Mouse (Mus musculus) neural tube, embryonic 15.5 days (tissue): ENCODE results near the gene Tmem69. TPM values are rescaled to one million over a fixed set of nuclear protein-coding genes. Genes with fewer than 3 reads are reported as not detected.

ENCODE experiments used
- ATAC-seq: fragments of 200-750 bp; cut with Nextera tagmentation; 2 replicates; pipeline ENCODE4 v1.8.0; 2017; ENCODE audit warnings: mild to moderate bottlenecking, moderate TSS enrichment, moderate library complexity; ENCODE audit not compliant: low FRiP score
- H3K27ac ChIP-seq: fragments of 300-500 bp; sonication (generic); replicated peaks from 2 replicates; pipeline ENCODE4 v1.5.1; 2015; ENCODE audit warnings: mild to moderate bottlenecking, inconsistent platforms
- H3K27me3 ChIP-seq: fragments of 300-500 bp; sonication (generic); replicated peaks from 2 replicates; pipeline ENCODE4 v1.6.1; 2015; ENCODE audit warnings: inconsistent platforms
- H3K36me3 ChIP-seq: fragments of 300-500 bp; sonication (generic); 2 replicates; pipeline ENCODE4 v1.6.1; 2015; ENCODE audit warnings: inconsistent platforms
- H3K4me1 ChIP-seq: fragments of 300-500 bp; sonication (generic); 2 replicates; pipeline ENCODE4 v1.6.1; 2015; ENCODE audit warnings: inconsistent platforms
- H3K4me2 ChIP-seq: fragments of 300-500 bp; sonication (generic); 2 replicates; pipeline ENCODE4 v1.6.1; 2015; ENCODE audit warnings: inconsistent platforms, mild to moderate bottlenecking, moderate library complexity
- H3K4me3 ChIP-seq: fragments of 300-500 bp; sonication (generic); replicated peaks from 2 replicates; pipeline ENCODE4 v1.5.1; 2015; ENCODE audit warnings: mild to moderate bottlenecking, inconsistent platforms
- H3K9ac ChIP-seq: fragments of 300-500 bp; sonication (generic); replicated peaks from 2 replicates; pipeline ENCODE4 v1.6.1; 2015; ENCODE audit warnings: mild to moderate bottlenecking, inconsistent platforms
- H3K9me3 ChIP-seq: fragments of 300-500 bp; sonication (generic); replicated peaks from 2 replicates; pipeline ENCODE4 v1.6.1; 2016; ENCODE audit warnings: inconsistent platforms
- WGBS: fragments of 180-500 bp; shearing (Covaris S2); methylation state at CpG from one replicate; pipeline ENCODE4 v1.1.7; 2015; ENCODE audit warnings: mixed read lengths; 5-methylcytosine and 5-hydroxymethylcytosine counted together
- polyA plus RNA-seq: library from polyadenylated mRNA; unstranded; fragments of >200 nt; fragmentation: Nextera tagmentation; extraction: Ambion mirVana; gene quantifications from 2 replicates; pipeline ENCODE4 v1.2.1, GENCODE M21; 2015

Tmem69 gene
- 23.8 and 27.7 TPM in 2 replicates for polyA plus RNA-seq

DNA sequence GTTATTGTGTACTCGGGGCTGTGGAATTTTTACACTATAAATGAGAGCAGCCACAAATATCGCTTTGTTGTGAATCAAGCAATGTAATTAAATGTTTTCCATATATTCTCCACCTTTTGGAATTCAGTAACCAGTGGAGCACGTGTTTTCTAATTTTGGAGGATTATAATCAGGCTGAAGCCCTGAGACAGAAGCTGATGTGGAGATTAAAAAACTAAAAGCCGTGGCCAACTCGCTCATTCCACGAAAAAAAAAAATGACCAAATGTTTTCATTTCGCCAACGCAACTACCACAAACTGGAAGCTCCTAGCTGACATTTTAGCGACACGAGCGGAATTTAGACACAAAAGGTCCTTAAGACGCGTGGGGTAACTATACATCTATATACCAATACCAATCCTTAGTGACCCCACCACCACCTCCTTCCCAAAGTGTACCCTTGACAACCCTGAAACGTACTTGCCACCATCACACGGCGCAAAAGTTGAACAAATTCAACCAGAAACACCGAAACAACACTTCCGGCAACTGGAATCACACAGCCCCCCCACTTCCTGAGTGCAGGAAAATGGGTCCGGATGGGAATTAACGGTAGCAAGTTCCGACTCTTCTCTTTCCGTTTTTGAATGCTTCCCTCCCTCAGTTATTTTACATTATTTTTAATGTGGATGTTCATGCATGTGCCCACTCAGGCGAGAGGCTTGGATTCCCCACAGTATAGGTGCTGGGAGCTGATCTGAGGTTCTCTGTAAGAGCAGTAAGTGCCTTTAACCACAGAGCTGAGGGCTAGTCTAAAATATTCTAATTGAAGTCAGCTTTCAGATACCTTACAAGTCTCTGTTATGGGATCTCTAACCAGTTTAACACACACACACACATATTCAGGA is at the start of gene Tmem69:
Tmem69 (minus strand) TSS at position 524 of the 888 bp plus-strand sequence.
- peak within 1 kb of the TSS; percentile 76 for H3K9ac ChIP-seq
- ATAC-seq: no peak
- no peaks in the 10 kb centered on the region for H3K9me3 ChIP-seq
- H3K4me1 ChIP-seq: peaks cover 24% of the 10 kb centered on the region
- H3K36me3 ChIP-seq: peaks cover 13% of the 10 kb centered on the region
- peak within 1 kb of the TSS; percentile 81 for H3K4me2 ChIP-seq
- H3K27me3 ChIP-seq: no peaks in the 10 kb centered on the region
- H3K27ac ChIP-seq: peak within 1 kb of the TSS; percentile 95
- WGBS: 5% methylated on average over 23 of the region's 23 CpGs
- peak within 1 kb of the TSS; percentile 93 for H3K4me3 ChIP-seq

DNA sequence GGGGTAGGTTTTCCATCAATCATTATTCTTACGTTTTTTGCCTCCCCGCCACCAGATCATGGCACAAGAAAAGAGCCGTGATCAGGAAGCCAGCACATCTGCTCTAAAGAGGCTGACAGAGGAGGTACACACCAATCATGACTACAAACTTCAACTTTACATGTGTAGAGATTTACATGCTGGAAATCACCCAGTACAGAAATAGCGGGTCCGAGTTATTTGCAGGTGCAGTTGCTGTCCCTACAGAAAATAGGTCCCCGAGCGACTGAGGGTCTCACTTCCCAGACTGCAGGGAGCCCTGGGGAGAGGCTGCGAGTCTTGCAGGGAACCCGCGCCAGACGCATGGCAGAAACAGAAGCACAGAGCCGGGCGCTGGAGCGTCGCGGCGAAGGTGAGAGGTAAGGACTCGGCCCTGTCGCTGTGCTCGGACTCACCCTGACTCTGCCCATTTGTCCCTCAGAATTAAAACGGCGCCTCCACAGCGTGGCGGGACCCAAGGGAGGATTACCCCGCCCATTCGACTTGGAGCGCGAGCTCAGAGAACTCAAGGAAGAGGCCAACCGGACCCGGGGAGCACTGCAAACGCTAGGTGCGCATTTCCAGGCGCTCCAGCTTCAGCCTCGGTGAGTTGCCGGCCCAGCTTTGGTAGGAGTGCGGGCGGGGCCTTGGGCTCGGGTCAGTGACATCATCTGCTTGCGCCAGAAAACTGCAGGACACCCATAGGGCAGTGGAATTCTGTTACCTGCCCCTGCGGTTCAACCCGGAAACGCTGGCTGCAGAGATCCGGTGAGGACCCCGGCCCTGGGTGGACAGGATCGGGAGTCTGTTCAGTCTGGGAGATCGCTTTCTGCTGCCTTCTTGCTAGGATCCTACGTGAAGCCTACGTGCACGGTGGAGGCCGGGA is 41.5 kb upstream of the Tmem69 start:
- no peaks in the 10 kb centered on the region for H3K9me3 ChIP-seq
- peak overlapping the region; percentile 89 for H3K27ac ChIP-seq
- H3K4me1 ChIP-seq: peaks cover 21% of the 10 kb centered on the region
- peaks cover 50% of the 10 kb centered on the region for H3K36me3 ChIP-seq
- no peaks in the 10 kb centered on the region for H3K27me3 ChIP-seq
- peak; percentile 97 for ATAC-seq
- peak overlapping the region; percentile 74 for H3K4me3 ChIP-seq
- peak overlapping the region; percentile 93 for H3K4me2 ChIP-seq
- H3K9ac ChIP-seq: peak overlapping the region; percentile 76
- under 1% methylated on average over 50 of the region's 50 CpGs for WGBS

DNA sequence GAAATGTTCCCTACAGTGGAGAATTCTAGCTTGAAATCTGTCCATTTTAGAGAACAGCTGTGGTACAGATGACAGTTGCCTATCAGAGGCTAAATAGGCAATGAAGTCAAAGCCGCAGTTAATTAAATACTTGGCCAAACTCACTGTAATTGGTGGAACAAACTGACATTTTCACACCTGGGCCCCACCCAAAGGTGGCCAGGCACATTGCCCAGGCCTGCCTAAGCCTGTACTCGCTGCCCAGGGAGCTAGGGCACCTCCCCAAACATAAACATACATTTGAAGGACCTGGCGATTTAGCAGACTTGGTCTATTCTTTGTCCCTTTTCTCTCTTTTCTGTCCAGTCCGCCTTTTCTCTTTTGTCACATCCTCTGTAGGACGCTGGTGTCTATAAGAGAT is 40.6 kb upstream of the Tmem69 start, which contains the start of gene Ccdc17:
Ccdc17 (plus strand) TSS at position 276 of the 400 bp plus-strand sequence.
- Histone ChIP-seq H3K36me3 (peaks cover 50% of the 10 kb centered on the region), H3K4me2 (peak within 1 kb of the TSS; percentile 93), H3K9ac (peak within 1 kb of the TSS; percentile 76), H3K27me3 (no peaks in the 10 kb centered on the region), H3K27ac (peak within 1 kb of the TSS; percentile 89), H3K4me3 (peak within 1 kb of the TSS; percentile 74), H3K4me1 (peaks cover 21% of the 10 kb centered on the region), H3K9me3 (no peaks in the 10 kb centered on the region)
- ATAC-seq: no peak
- 23% methylated on average over 5 of the region's 5 CpGs for WGBS

DNA sequence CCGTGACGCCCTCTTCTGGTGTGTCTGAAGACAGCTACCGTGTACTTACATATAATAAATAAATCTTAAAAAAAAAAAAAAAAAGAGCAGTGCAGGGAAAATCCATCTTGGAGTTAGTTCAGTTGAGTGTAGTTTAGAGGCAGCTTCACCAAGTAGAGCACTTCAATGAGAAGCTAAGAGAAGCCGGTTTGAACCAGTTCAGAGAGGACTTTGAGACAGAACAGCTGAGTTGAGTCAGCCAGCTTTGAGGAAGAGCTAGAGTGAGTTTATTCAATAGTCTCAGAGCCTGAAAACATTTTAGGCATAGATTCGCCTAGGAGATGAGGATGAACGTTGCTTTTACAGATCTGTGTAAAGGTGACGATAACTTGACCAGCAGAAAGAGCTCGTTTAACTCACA is 40.1 kb upstream of the Tmem69 start:
- H3K27ac ChIP-seq: no peak overlapping the region
- H3K9ac ChIP-seq: no peak overlapping the region
- H3K4me1 ChIP-seq: peaks cover 21% of the 10 kb centered on the region
- no peak for ATAC-seq
- H3K36me3 ChIP-seq: peaks cover 50% of the 10 kb centered on the region
- no peak overlapping the region for H3K4me2 ChIP-seq
- WGBS: 85% methylated on average over 8 of the region's 8 CpGs
- no peaks in the 10 kb centered on the region for H3K27me3 ChIP-seq
- no peaks in the 10 kb centered on the region for H3K9me3 ChIP-seq
- H3K4me3 ChIP-seq: no peak overlapping the region

DNA sequence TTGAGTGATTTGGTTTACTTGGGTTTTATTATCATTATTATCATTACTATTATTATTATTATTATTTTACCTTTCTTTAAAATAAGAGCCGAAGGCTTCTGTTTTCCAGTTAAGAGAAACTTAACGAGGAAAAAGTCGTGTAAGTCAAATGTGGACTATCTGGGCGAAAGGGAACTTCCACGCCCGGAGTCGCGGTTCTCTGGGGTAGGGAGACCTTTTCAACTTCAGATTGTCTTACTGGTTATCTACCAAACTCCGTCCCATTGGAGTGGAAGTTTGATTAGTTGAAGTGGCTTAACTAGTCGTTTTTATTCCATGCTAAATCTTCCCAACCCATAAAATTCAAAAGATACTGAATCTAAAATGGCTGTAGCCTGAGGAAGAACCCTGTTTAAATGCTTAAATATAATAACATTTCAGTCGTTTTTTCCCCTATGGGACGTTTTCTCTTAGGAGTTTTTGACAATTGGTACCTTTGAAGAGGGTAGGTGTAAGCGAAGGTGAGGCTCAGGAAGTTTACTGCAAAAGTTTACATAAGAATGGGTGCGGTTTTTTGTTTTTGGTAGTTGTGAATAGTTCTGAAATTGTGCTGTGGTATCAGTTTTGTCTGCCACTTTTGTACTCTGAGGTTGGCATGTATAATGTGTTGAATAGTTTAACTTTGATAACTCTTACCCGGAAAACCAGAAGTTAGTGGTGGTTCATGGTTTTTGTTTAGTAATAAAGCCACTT is 2.6 kb upstream of the Tmem69 start:
- no peaks in the 10 kb centered on the region for H3K9me3 ChIP-seq
- H3K36me3 ChIP-seq: peaks cover 4% of the 10 kb centered on the region
- peak overlapping the region; percentile 95; the same call in 1 of the 2 replicates for H3K27ac ChIP-seq
- H3K4me2 ChIP-seq: peak overlapping the region; percentile 81
- H3K4me1 ChIP-seq: peaks cover 26% of the 10 kb centered on the region
- 5% methylated on average over 15 of the region's 15 CpGs for WGBS
- no peaks in the 10 kb centered on the region for H3K27me3 ChIP-seq
- ATAC-seq: no peak
- H3K4me3 ChIP-seq: peak overlapping the region; percentile 93
- H3K9ac ChIP-seq: peak overlapping the region; percentile 76

DNA sequence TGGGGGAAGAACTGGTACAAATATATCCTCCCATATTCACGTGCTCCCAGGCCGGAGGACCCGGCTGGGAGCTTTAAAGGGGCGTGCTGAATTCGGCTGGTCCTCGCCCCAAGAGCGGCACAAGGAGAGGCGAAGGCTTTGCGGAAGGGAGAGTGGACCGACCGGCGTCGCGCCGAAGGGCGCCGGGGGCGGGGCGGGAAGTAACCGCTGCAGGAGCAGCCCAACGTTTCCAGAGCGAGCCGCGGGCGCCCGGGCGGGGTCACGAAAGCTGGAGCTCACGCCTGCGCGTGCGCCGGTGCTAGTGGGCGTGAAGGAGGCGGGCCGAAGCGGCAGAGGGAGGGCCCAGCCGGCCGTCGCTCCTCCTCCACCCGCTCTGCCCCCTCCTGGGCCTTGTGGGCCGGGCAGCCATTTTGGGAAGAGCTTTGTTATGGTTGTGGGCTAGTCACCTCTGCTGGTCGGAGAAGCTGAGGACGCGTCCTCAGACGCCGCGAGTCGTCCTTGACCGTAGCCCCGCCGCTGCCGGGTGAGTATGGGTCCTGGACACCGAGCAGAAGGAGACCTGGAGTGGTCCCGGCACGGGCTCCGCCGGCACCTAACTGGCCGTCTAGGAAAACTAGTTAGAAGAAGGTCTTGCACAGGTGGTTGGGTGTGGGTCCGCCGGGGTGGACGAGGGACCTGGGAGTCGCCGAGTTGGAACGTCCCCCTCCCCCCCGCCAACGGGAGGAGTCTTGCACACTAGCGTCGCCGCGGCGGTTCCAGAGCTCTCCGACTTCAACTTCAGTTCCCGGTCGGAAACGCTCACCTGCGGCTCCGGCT is 1.8 kb upstream of the Tmem69 start, which contains the start of gene Gpbp1l1:
Gpbp1l1 (plus strand) TSS at position 353 of the 816 bp plus-strand sequence.
- Histone ChIP-seq H3K9ac (peak within 1 kb of the TSS; percentile 76), H3K27ac (peak within 1 kb of the TSS; percentile 95), H3K4me3 (peak within 1 kb of the TSS; percentile 93), H3K36me3 (peaks cover 9% of the 10 kb centered on the region), H3K9me3 (no peaks in the 10 kb centered on the region), H3K4me2 (peak within 1 kb of the TSS; percentile 81), H3K27me3 (no peaks in the 10 kb centered on the region), H3K4me1 (peaks cover 26% of the 10 kb centered on the region)
- under 1% methylated on average over 67 of the region's 78 CpGs for WGBS
- peak; percentile 97 for ATAC-seq

DNA sequence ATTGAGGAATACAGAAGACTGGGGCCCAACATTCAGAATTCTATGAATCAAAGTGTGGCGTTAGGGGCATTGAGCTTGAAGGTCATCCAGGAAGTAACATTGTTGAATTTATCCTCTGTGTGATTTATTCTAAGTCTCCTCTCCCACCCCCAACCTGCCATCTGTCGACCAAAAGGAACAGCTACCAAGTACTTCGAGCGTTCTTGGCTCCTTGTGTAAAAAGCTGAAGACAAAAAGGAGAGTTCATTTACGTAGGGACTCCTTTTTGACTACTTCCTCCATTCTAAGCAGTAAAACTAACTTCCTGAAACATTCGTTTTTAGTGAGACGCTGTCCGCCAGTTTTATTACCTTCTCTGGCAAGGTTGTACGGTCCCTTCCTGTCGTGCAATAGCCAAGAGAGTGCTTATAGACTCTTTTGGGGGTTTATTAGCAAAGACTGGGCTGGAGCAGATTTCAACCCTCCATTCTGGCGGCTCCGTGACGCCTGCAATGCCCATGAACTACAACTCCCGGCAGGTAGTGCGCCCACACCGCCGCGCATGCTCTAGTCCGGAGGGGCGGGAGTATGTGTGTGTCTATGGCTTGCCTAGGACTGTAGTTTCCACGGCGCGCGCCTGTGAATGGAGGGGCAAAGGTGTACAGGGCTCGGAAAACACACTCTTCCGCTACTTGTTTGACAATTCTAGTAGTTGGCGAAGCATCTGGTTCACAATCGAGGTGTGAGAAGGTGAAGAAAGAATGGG is 997 bp upstream of the Tmem69 start:
- peak overlapping the region; percentile 93 for H3K4me3 ChIP-seq
- no peaks in the 10 kb centered on the region for H3K27me3 ChIP-seq
- H3K9ac ChIP-seq: peak overlapping the region; percentile 76
- WGBS: 0% methylated on average over 28 of the region's 28 CpGs
- H3K27ac ChIP-seq: peak overlapping the region; percentile 95
- peak overlapping the region; percentile 81 for H3K4me2 ChIP-seq
- H3K36me3 ChIP-seq: peaks cover 13% of the 10 kb centered on the region
- ATAC-seq: peak; percentile 98
- H3K9me3 ChIP-seq: no peaks in the 10 kb centered on the region
- peaks cover 26% of the 10 kb centered on the region for H3K4me1 ChIP-seq

DNA sequence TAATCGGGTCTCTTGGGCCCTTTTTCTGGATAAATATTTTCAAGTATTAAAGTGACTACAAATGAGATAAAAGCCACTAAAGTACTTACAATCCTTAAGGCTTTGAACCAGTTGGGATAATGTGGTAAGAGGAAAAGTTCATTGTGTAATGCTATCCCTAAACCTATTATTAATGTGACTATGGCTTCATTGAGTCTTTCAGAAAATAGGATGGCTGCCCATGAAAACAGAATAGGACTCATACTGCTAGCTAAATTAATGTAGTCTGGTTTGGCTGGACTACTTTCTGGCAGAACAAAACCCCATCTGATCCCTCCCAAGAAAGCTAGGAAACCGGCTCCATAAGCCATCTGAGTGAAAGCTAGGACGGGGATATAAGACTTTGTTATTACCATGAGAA is 2.7 kb downstream of the Tmem69 start:
- 90% methylated on average over 3 of the region's 3 CpGs for WGBS
- peaks cover 13% of the 10 kb centered on the region for H3K36me3 ChIP-seq
- no peak for ATAC-seq

DNA sequence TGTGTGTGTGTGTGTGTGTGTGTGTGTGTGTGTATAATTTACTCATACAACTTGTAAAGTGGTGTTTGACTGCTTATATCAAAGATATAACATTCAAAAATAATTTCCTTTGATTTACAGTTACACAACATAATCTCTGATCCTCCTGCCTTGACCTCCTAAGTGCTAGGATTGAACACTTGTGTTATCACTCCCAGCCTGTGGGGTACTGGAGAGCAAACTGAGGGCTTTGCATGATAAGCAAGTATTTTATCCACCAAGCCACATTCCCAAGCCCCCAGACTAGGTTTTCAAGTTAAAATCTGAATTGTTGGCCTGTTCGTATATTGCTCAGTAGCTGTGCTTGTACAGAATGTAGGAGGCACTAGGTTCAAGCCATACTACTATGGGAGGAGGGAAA is 5.3 kb downstream of the Tmem69 start:
- no peak overlapping the region for H3K4me3 ChIP-seq
- H3K27me3 ChIP-seq: no peaks in the 10 kb centered on the region
- no peak overlapping the region for H3K9ac ChIP-seq
- WGBS: 94% methylated on average over 1 of the region's 1 CpGs
- ATAC-seq: no peak
- H3K27ac ChIP-seq: no peak overlapping the region
- peaks cover 13% of the 10 kb centered on the region for H3K36me3 ChIP-seq
- no peak overlapping the region for H3K4me2 ChIP-seq
- peaks cover 7% of the 10 kb centered on the region; the same call in 1 of the 2 replicates for H3K4me1 ChIP-seq
- H3K9me3 ChIP-seq: no peaks in the 10 kb centered on the region

More for the DNA sequence above, 2.7 kb downstream of the Tmem69 start:
- Histone ChIP-seq H3K27ac (no peak overlapping the region), H3K9me3 (no peaks in the 10 kb centered on the region), H3K4me2 (no peak overlapping the region), H3K9ac (no peak overlapping the region), H3K27me3 (no peaks in the 10 kb centered on the region), H3K4me3 (no peak overlapping the region), H3K4me1 (peaks cover 13% of the 10 kb centered on the region)

DNA sequence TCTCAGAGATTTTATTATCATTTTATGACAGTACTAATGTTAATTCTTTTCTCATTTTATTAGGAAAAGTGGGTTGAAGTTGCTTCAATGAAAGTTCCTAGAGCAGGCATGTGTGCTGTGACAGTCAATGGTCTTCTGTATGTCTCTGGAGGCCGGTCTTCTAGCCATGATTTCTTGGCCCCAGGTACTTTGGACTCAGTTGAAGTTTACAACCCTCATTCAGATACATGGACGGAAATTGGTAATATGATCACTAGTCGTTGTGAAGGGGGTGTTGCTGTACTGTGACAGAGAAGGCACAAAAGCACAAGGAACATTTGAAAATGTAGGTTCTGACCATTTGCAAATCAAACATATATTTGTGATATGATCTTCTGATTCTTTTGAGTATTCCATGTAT is 18.0 kb downstream of the Tmem69 start:
- 88% methylated on average over 3 of the region's 3 CpGs for WGBS

More for the DNA sequence above, 18.0 kb downstream of the Tmem69 start:
- Histone ChIP-seq H3K27ac (no peak overlapping the region), H3K9ac (no peak overlapping the region), H3K36me3 (peaks cover 6% of the 10 kb centered on the region; the same call in 1 of the 2 replicates), H3K9me3 (no peaks in the 10 kb centered on the region), H3K4me1 (no peaks in the 10 kb centered on the region), H3K27me3 (no peaks in the 10 kb centered on the region), H3K4me2 (no peak overlapping the region), H3K4me3 (no peak overlapping the region)
- no peak for ATAC-seq
